Mouse (Mus musculus) stomach, postnatal 0 days (tissue): ENCODE data around the gene Pdxdc1.

Experiments
- CTCF ChIP-seq: IDR thresholded peaks from 2 replicates; pipeline ENCODE4 v1.5.1; 2016; ENCODE audit warnings: antibody characterized with exemption, low read depth, mild to moderate bottlenecking, moderate library complexity
- EP300 ChIP-seq: optimal IDR thresholded peaks from 2 replicates; pipeline ENCODE3; 2016; ENCODE audit warnings: antibody characterized with exemption

DNA sequence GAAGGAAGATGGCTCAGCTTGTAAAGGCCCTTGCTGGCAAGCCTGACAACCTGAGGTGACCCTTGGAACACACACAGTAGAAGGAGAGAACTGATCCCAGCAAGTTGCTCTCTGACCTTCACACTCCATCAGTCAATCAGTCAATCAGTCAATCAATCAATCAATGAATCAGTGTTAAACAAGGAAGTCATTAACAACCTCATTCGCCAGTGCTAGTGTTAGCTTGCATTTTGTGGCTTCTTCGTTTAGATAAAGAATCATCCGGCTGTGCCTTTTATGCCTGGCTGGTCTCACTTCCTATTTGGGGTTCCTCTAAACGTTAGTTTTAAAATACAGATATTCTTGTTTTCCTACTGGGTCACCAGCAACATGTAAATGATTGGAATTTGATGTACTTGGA is 41.2 kb upstream of the Pdxdc1 start:
- no peak for TF ChIP-seq CTCF
- no peak for TF ChIP-seq EP300
